Mouse (Mus musculus) layer of hippocampus, adult 11-12 months (tissue): Measurements from ENCODE around the gene Il20.

Experiments
- DNase-seq: peaks from one replicate; pipeline ENCODE4 v3.0.0; 2022; ENCODE audit warnings: low spot score

Il20 gene

GRCm38 (mm10) chr1:130911401-130912010 lies at the start of gene Il20:
TSS of gene Il20 (minus strand) at chr1:130911451.
- no peak for DNase-seq

GRCm38 (mm10) chr1:130946920-130947319 lies 35.7 kb upstream of the Il20 start:
- DNase-seq, result no peak

GRCm38 (mm10) chr1:130941801-130942200 lies 30.6 kb upstream of the Il20 start:
- DNase-seq, result no peak

DNA sequence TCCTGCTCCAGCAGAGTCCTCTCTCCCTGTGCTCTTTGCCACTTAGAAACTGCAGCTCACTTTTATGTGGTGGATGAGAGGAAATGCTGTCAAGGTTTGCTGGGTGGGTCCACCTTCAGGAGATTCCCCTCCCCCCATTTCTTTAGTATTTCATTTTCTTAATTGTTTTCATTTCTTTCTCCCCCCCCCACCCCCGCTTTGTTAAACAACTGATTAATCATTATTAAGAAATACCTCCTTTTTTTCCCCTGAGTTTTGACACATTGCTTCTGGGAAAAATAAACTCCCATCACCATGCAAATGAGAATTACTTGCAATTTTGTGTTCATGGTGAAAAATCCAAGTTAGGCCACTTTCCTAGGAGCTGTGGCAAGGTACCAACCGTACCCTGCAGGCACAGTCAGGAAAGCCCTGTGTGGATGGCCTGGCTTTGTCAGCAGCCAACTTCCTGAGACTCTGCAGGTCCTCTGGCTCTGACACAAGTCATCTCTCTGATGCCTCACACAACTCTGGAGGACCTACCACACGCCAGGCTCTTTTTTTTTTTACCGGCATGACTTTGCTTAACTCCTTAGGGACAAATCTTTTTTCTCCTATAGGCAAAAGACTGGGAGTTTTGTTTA lies 28.9 kb upstream of the Il20 start, which contains the start of gene Il19:
Gene Il19, minus strand, starts transcription at position 51 of the 623 bp plus-strand sequence.
- no peak for DNase-seq

- DNase-seq, result no peak
Measured at GRCm38 (mm10) chr1:130938192-130938591, 26.9 kb upstream of the Il20 start.

DNA sequence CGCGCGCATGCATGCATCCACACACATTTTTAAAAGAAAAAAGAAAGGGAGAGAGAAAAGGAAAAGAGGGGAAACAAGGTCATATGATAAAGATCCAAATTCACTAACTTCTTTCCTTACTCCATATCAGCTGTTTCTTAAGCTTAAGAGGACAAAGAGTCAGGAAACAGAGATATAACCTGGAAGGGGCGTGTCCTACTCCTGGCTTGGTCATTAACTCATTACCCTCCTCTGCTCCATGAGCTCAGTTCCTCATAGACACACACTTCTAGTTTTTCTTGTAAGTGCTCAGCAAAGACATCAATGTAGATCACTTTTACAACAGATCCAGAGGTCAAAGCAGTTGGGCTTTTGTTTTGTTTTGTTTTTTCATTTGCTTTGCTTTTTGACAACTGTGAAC lies 25.9 kb upstream of the Il20 start:
- no peak for DNase-seq

DNA sequence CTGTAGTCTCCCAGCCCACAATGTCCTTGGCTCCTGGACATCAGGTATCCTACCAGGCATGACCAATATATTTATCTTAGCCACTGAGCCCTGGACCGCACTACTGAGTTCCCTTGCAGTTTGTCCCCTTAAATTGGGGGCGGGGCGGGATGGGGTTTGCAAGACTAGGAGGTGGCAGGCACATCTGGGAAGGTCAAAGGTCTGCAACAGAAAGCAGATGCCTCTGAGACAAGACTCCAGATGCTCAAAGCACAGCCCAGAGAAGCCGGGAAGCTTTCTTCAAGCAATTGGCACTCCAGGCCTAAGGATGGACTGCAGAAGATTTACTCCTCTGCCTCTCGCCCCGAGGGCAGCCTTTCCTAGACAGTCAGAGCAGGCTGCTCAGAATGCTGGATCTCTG lies 25.1 kb upstream of the Il20 start:
- DNase-seq, result no peak

- DNase-seq, result no peak
Measured at GRCm38 (mm10) chr1:130926484-130926883, 15.2 kb upstream of the Il20 start.

DNA sequence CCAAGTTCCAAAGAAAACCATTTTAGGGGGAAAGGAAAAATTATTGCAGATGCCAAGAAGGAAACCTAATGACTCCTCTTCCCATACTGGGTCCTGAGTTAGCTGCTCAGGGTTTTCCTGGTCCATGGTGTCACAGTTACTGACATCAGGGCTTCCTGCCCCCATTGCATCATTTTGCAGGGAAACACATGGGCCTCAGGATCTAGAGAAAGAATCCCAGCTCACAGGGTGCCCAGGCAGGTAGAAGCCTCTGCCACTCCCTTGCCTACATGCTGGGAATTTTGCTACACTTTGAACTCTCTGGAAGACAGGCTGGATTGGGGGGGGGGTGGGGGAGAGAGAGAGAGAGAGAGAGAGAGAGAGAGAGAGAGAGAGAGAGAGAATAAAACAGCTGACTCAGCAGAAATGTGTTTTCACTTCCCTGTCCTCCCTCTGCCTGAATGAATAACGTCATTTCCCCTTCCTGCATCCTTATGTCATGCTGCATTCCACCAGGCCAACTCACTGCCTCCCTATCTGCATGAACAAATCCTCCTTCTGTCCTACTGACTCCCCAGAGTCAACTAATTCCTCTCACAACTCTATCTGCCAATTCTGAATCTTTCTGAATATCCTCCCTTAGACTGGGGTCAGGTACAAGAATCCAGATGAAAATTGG lies 7.2 kb upstream of the Il20 start:
- no peak for DNase-seq

GRCm38 (mm10) chr1:130902505-130902904 lies 8.7 kb downstream of the Il20 start:
- no peak for DNase-seq

DNA sequence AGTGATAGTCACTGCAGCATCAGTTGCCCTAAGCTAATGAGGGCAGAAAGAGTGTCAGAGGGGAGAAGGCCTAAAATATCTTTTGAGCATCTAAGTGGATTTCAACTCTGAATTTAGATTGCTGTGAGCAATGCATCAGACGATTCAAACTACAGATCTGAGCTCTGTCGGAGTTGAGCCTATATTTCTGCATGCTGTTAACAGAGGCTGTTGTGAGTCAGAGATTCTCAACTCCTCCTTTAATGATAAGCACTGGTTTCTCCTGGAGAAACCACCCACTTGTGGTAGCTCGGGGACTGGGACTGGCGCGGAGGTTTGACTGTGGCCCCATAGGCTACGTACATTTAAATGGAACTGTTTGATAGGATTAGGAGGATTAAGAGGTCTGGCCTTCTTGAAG lies 16.8 kb downstream of the Il20 start:
- no peak for DNase-seq

GRCm38 (mm10) chr1:130893329-130894040 lies 17.8 kb downstream of the Il20 start:
- DNase-seq, result no peak

GRCm38 (mm10) chr1:130892446-130892845 lies 18.8 kb downstream of the Il20 start:
- no peak for DNase-seq

GRCm38 (mm10) chr1:130887354-130887753 lies 23.9 kb downstream of the Il20 start, which contains the start of gene Il24:
TSS of gene Il24 (minus strand) at chr1:130887454.
- DNase-seq, result no peak

DNA sequence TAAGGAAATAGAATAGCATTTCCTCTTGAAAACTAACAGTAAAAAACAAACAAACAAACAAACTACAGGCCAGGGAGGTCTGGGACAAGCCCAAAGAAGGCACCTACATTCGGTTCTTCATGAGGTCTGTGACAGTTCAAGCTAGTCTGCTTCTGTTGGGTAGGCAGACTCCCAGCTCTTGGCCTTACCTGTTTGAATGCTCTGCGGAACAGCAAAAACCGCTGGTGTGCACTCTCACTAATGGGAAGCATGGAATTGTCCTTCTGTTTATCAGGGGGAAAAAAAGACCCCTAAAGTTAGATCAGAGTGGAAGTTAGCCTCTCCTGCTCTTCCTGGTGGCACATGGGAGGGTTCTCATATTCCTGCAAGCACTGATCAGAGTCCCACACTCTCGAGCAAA lies 28.1 kb downstream of the Il20 start:
- no peak for DNase-seq

DNA sequence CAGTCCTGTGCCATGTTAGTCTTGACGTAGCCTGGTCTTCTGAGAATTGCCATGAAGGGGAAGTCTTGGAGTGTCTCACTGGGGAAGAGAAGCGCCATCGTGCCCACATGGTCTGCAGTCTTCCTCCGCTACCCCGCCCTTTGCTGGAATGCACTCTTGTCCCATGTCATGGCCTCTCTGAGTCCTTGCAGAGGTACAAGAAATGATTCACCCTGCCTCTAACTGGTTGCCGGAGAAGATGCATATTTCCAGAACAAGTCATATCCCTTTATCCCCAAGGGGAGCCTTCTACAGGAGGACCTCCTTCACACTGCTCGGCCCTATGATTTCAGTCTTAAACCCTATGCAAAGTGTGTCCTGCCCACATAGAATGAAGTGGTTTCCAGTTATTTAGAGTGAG lies 31.3 kb downstream of the Il20 start:
- DNase-seq, result no peak

- DNase-seq, result no peak
Measured at GRCm38 (mm10) chr1:130877889-130878614, 33.2 kb downstream of the Il20 start.

GRCm38 (mm10) chr1:130876931-130877509 lies 34.2 kb downstream of the Il20 start:
- DNase-seq, result peak; percentile 77

DNA sequence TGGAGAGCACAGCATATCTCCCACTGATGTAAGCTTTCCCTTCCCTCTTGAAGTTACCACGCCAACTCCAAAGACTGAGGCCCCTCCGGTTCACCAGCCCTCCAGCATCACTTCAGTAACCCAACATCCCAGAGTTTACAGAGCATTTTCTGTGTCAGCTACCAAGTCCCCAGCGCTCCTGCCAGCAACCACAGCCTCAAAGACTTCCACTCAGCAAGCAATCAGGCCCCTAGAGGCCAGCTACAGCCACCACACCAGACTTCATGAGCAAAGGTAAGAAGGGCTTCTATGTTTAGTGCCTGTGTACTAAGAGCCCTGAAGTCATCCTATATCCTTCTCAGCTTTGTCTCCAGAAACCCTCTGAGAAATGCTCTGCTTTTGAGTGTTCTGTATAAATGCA lies 35.3 kb downstream of the Il20 start:
- DNase-seq, result no peak

DNA sequence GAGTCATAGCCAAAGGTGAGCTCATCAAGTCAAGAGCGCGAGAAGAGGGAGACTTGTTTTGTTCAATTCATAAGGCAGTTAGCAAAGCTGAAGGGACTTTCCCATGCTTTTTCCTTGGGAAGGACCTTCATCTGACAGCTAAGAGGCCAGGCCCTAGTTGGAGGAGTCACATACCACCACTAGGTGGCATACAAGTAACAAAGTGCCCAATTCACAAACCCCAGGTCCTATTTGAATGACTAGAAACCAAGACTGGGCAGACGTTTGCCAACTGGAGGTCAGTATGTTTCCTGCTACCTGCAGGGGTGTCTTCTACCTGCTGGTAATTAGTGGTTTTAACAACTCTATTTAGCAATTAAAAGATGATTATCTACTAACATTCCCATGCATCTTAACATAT lies 36.1 kb downstream of the Il20 start:
- peak; percentile 72 for DNase-seq

GRCm38 (mm10) chr1:130872912-130873311 lies 38.3 kb downstream of the Il20 start:
- no peak for DNase-seq
